Comparison of ENCODE assay signal across 29 mouse cellular contexts in genomic region chr8:128372724-128373123, GRCm38 (mm10). TPM values are rescaled to one million over a fixed set of nuclear protein-coding genes. Genes with fewer than 3 reads are reported as not detected.
DNase-seq lines count a peak whose midpoint lies in the region; ATAC-seq and TF ChIP-seq lines count a peak whose summit lies in the region.
"Had no signal": no experiment of that assay in that cellular context is flagged by ENCODE, and none has a peak within 500 bp of the region (broad histone marks: within the 10 kb centered on the region; RNA-seq: fewer than 3 reads in every experiment).

No protein-coding gene starts in this region.

- no peak overlapping the region for H3K9ac ChIP-seq in heart, adult 2 months (ENCODE audit: low read depth, low read length)
- H3K9ac ChIP-seq in heart, embryonic 11.5 days (ENCODE audit: low read depth, low read length): no peak overlapping the region
- no peak overlapping the region for H3K9ac ChIP-seq in heart, postnatal 0 days (replicated peaks; ENCODE audit: low read depth, low read length)
- H3K9ac ChIP-seq: embryonic facial prominence, embryonic 13.5 days; hindbrain, embryonic 15.5 days; liver, embryonic 12.5 days; neural tube, embryonic 13.5 days had no signal

- intact Hi-C loops in heart, adult 2 months (cut with DNase I): loop anchor here (2.0 to 5.0 kb wide), 3 partner anchors 14 to 190 kb away; no protein-coding TSS in a partner anchor
- intact Hi-C loops in heart, postnatal 25 days (cut with DNase I): loop anchor here (2.0 kb wide), 2 partner anchors 14 to 64 kb away; no protein-coding TSS in a partner anchor

- TF ChIP-seq CTCF in heart, adult 2 months (IDR thresholded peaks at IDR 0.05): no peak
- TF ChIP-seq CTCF in heart, postnatal 0 days (IDR thresholded peaks at IDR 0.05; ENCODE audit: low read depth): no peak
- TF ChIP-seq CTCF in brain, embryonic 14.5 days (IDR thresholded peaks at IDR 0.05; ENCODE audit: borderline replicate concordance, extremely low read depth, insufficient read depth, insufficient read length): no peak

- TF ChIP-seq POLR2A in heart, adult 2 months (IDR thresholded peaks at IDR 0.05; ENCODE audit: insufficient read depth, low read depth, low read length): no peak
- TF ChIP-seq POLR2A in brain, embryonic 14.5 days (IDR thresholded peaks at IDR 0.05; ENCODE audit: borderline replicate concordance, extremely low read depth, insufficient read depth, insufficient read length, poor library complexity, severe bottlenecking): no peak

- no peak for ATAC-seq in heart, embryonic 11.5 days (replicated peaks; ENCODE audit: insufficient number of reproducible peaks, low FRiP score, low TSS enrichment)
- no peak for ATAC-seq in heart, postnatal 0 days (ENCODE audit: insufficient read depth, low read depth)
- ATAC-seq: liver, embryonic 12.5 days; midbrain, embryonic 16.5 days had no signal

- H3K4me2 ChIP-seq in heart, embryonic 11.5 days: no peak overlapping the region
- H3K4me2 ChIP-seq in heart, postnatal 0 days (ENCODE audit: low read depth, low read length): no peak overlapping the region
- H3K4me2 ChIP-seq: embryonic facial prominence, embryonic 13.5 days; hindbrain, embryonic 15.5 days; liver, embryonic 12.5 days; neural tube, embryonic 13.5 days had no signal

- WGBS in heart, adult 2 months: 36% methylated on average over 5 of the region's 5 CpGs
- WGBS in heart, embryonic 11.5 days (ENCODE audit: insufficient replicate concordance): 75% methylated on average over 5 of the region's 5 CpGs
- WGBS in heart, postnatal 0 days: 45% methylated on average over 5 of the region's 5 CpGs

- H3K27me3 ChIP-seq in heart, adult 2 months (ENCODE audit: control insufficient read depth, insufficient read depth, low read length): no peaks in the 10 kb centered on the region
- H3K27me3 ChIP-seq in heart, embryonic 11.5 days (ENCODE audit: control insufficient read depth, insufficient read depth, low read length): no peaks in the 10 kb centered on the region
- H3K27me3 ChIP-seq in heart, postnatal 0 days (ENCODE audit: control insufficient read depth, insufficient read depth, low read length): no peaks in the 10 kb centered on the region
- H3K27me3 ChIP-seq: embryonic facial prominence, embryonic 13.5 days; hindbrain, embryonic 15.5 days; liver, embryonic 12.5 days; neural tube, embryonic 13.5 days had no signal

- H3K4me1 ChIP-seq in heart, adult 2 months (ENCODE audit: control insufficient read depth, insufficient read depth, low read length): peaks cover 46% of the 10 kb centered on the region
- H3K4me1 ChIP-seq in heart, embryonic 11.5 days (ENCODE audit: control insufficient read depth, insufficient read depth, low read length): peaks cover 66% of the 10 kb centered on the region
- H3K4me1 ChIP-seq in heart, postnatal 0 days (ENCODE audit: control insufficient read depth, insufficient read depth): peaks cover 87% of the 10 kb centered on the region
- peaks cover 65% of the 10 kb centered on the region for H3K4me1 ChIP-seq in brown adipose tissue, adult 24 weeks (ENCODE audit: control insufficient read depth, insufficient read depth, insufficient read length, low read length)
- H3K4me1 ChIP-seq: liver, embryonic 12.5 days; midbrain, embryonic 10.5 days had no signal

- peaks cover 92% of the 10 kb centered on the region for H3K36me3 ChIP-seq in heart, adult 2 months (ENCODE audit: control insufficient read depth, insufficient read depth, low read length)
- 0 out of 2 replicates have a peak, but pooled peaks cover 2% of the 10 kb centered on the region for H3K36me3 ChIP-seq in heart, embryonic 11.5 days (ENCODE audit: control insufficient read depth, insufficient read depth, low read length)
- H3K36me3 ChIP-seq in heart, postnatal 0 days (replicated peaks; ENCODE audit: control insufficient read depth, insufficient read depth, low read length): peaks cover 48% of the 10 kb centered on the region
- H3K36me3 ChIP-seq: embryonic facial prominence, embryonic 13.5 days; hindbrain, embryonic 15.5 days; liver, embryonic 12.5 days; midbrain, embryonic 10.5 days had no signal

- peak overlapping the region; percentile 77 for H3K27ac ChIP-seq in heart, adult 2 months
- H3K27ac ChIP-seq in heart, embryonic 11.5 days (ENCODE audit: low read depth, low read length): no peak overlapping the region
- H3K27ac ChIP-seq in heart, postnatal 0 days (ENCODE audit: low read depth): peak overlapping the region; percentile 81
- H3K27ac ChIP-seq in brown adipose tissue, adult 24 weeks (replicated peaks; ENCODE audit: low read depth, low read length): peak overlapping the region; percentile 65
- H3K27ac ChIP-seq: embryonic facial prominence, embryonic 13.5 days; hindbrain, embryonic 15.5 days; liver, embryonic 12.5 days; midbrain, embryonic 10.5 days; neural tube, embryonic 13.5 days had no signal

- TF ChIP-seq EP300 in heart, adult 2 months (IDR thresholded peaks at IDR 0.05; ENCODE audit: insufficient read depth, low read depth, low read length): no peak
- no peak for TF ChIP-seq EP300 in heart, postnatal 0 days (IDR thresholded peaks at IDR 0.05; ENCODE audit: low read depth)

- peaks cover 6% of the 10 kb centered on the region for H3K79me2 ChIP-seq in heart, adult 2 months (replicated peaks; ENCODE audit: control insufficient read depth, insufficient read depth, low read length)

- H3K4me3 ChIP-seq in heart, adult 2 months: no peak overlapping the region
- no peak overlapping the region for H3K4me3 ChIP-seq in heart, embryonic 11.5 days (ENCODE audit: low read depth, low read length)
- H3K4me3 ChIP-seq in heart, postnatal 0 days (ENCODE audit: low read depth, low read length): no peak overlapping the region
- no peak overlapping the region for H3K4me3 ChIP-seq in brown adipose tissue, adult 24 weeks (ENCODE audit: insufficient read depth, low read depth, low read length)
- H3K4me3 ChIP-seq: embryonic facial prominence, embryonic 13.5 days; hindbrain, embryonic 15.5 days; liver, embryonic 12.5 days; midbrain, embryonic 10.5 days; myocyte; neural tube, embryonic 13.5 days had no signal

- H3K9me3 ChIP-seq in heart, embryonic 11.5 days (replicated peaks; ENCODE audit: control insufficient read depth, low read length): no peaks in the 10 kb centered on the region
- H3K9me3 ChIP-seq in heart, postnatal 0 days (replicated peaks; ENCODE audit: control insufficient read depth, low read length): no peaks in the 10 kb centered on the region
- H3K9me3 ChIP-seq: embryonic facial prominence, embryonic 13.5 days; hindbrain, embryonic 15.5 days; liver, embryonic 12.5 days; midbrain, embryonic 10.5 days; neural tube, embryonic 13.5 days had no signal

- DNase-seq in heart, adult 2 months: no peak
- no peak for DNase-seq in heart, postnatal 0 days (ENCODE audit: low spot score)
- no peak for DNase-seq in heart, postnatal 25 days (ENCODE audit: low spot score)
- DNase-seq in brain, embryonic 14.5 days (ENCODE audit: low read depth): peak; percentile 79
- no peak for DNase-seq in urinary bladder, adult 18-20 months (ENCODE audit: low spot score in 2 of 2)
- DNase-seq: adrenal gland, adult 2 months; cerebellum, adult 2 months; cerebellum, postnatal 25 days; gastrocnemius, postnatal 25 days; heart, postnatal 4 days; kidney, adult 8-10 months; kidney, postnatal 10 days; layer of hippocampus, postnatal 36 days; lung, adult 18-20 months; lung, postnatal 10 days; right cerebral cortex, adult 18-20 months; right cerebral cortex, postnatal 4 days; thymus, adult 18-20 months; thymus, postnatal 36 days had no signal

RNA-seq across cellular contexts. Expression of gene Nrp1, which starts 14.3 kb away (rescaled TPM):
- 100 to 1,000 TPM; 115 TPM for total RNA-seq in heart, adult 2 months (2021)
- 64.5 and 101 TPM in 2 replicates for polyA plus RNA-seq in heart, adult 2 months (2012; rRNA removed)
- polyA plus RNA-seq in heart, embryonic 11.5 days (2014; fragmentation: Nextera tagmentation; extraction: Ambion mirVana): 93.7 and 110 TPM in 2 replicates
- 122 and 126 TPM in 2 replicates for total RNA-seq in heart, postnatal 0 days (2014; rRNA removed; ENCODE audit: low replicate concordance)
- polyA plus RNA-seq in heart, postnatal 0 days (2015; fragmentation: Nextera tagmentation; extraction: Ambion mirVana): 90.5 TPM in 2 replicates
- total RNA-seq in heart, postnatal 25 days (2021): 100 to 1,000 TPM; 110 to 116 TPM
- polyA plus RNA-seq in brain, embryonic 14.5 days (2012; rRNA removed): 30.7 and 36.2 TPM in 2 replicates
- 56.0 and 73.5 TPM in 2 replicates for polyA plus RNA-seq in brown adipose tissue, adult 24 weeks (2012; ENCODE audit: insufficient read depth, insufficient read length, missing spikeins)
- total RNA-seq: MEL had no signal
